Mouse (Mus musculus) G1E (cell line): ENCODE data around the gene Tyr. TPM values are rescaled to one million over a fixed set of nuclear protein-coding genes. Genes with fewer than 3 reads are reported as not detected.

Source experiments
- ATAC-seq: 2 replicates; pipeline ENCODE4 v1.8.0; 2016; ENCODE audit warnings: mild to moderate bottlenecking; ENCODE audit not compliant: insufficient number of reproducible peaks, poor library complexity, low FRiP score, severe bottlenecking; ENCODE audit errors: extremely low read depth
- DNase-seq: peaks from one replicate; pipeline ENCODE4 v3.0.0; 2012; ENCODE audit warnings: low spot score
- H3K27me3 ChIP-seq: 2 replicates; pipeline ENCODE4 v1.6.1; 2012; ENCODE audit warnings: mild to moderate bottlenecking, low read length, inconsistent platforms; ENCODE audit not compliant: insufficient read depth
- H3K36me3 ChIP-seq: replicated peaks from 2 replicates; pipeline ENCODE3; 2012; ENCODE audit warnings: mild to moderate bottlenecking, inconsistent platforms
- H3K4me1 ChIP-seq: 2 replicates; pipeline ENCODE4 v1.6.1; 2012; ENCODE audit warnings: low read depth, low read length, inconsistent platforms, mixed read lengths; ENCODE audit not compliant: insufficient read depth
- H3K4me3 ChIP-seq: 2 replicates; pipeline ENCODE4 v1.5.1; 2012; ENCODE audit warnings: low read depth, mild to moderate bottlenecking, inconsistent platforms, low read length, moderate library complexity, mixed read lengths
- H3K9me3 ChIP-seq: replicated peaks from 2 replicates; pipeline ENCODE4 v1.6.1; 2012; ENCODE audit warnings: inconsistent platforms
- CTCF ChIP-seq: IDR thresholded peaks from 2 replicates; pipeline ENCODE4 v1.5.1; 2012; ENCODE audit warnings: low read depth, low read length, inconsistent platforms, mixed read lengths
- GATA1 ChIP-seq: IDR thresholded peaks from 2 replicates; pipeline ENCODE4 v1.6.1; 2012; ENCODE audit warnings: borderline replicate concordance, low read length, inconsistent platforms, mixed read lengths
- GATA2 ChIP-seq: IDR thresholded peaks from 2 replicates; pipeline ENCODE4 v1.6.1; 2012; ENCODE audit warnings: low read depth, low read length, inconsistent platforms, borderline replicate concordance
- POLR2AphosphoS5 ChIP-seq: IDR thresholded peaks from 2 replicates; pipeline ENCODE4 v1.6.1; 2012; ENCODE audit warnings: low read depth, low read length, inconsistent platforms; ENCODE audit not compliant: insufficient replicate concordance
- TAL1 ChIP-seq: conservative IDR thresholded peaks from 2 replicates; pipeline ENCODE4 v1.6.1; 2012; ENCODE audit warnings: low read depth, low read length, inconsistent platforms, mixed read lengths
- polyA plus RNA-seq: library from polyadenylated mRNA; stranded (reverse); fragments of >175 nt; gene quantifications from 2 replicates; pipeline ENCODE4 v1.2.3, GENCODE M21; 2012
- total RNA-seq, 2 experiments: library from RNA; stranded (forward) in 1 of 2; stranded (reverse) in 1 of 2; fragments of 200-1000 nt in 1 of 2; fragments of >200 nt in 1 of 2; fragmentation: Nextera tagmentation in 1 of 2; gene quantifications; 2 replicates each; pipeline ENCODE4 v1.2.3; 2014 to 2017

Gene Tyr
- total and polyA plus RNA-seq, 3 experiments: 0.16 TPM; not detected in 2

DNA sequence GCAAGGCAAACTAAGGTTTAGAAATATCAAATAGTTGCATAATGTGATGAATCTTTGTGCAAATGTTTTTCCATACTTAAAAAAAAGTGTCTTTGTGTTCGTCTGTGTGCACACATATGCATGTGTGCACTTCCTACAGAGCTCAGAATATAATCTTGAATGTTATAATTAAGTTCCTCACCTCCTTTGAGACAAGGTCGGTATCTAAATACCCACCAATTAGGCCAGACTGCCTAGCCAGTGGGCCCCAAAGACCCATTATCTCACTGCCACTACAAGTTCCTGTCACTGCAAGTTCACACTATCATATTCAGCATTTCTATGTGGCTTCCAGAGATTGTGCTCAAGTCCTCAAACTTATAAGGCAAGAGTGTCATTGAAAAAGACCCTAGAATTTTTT, 118.4 kb downstream of the Tyr start:
- DNase-seq (no peak), ATAC-seq (no peak)
- Histone ChIP-seq H3K4me1 (no peaks in the 10 kb centered on the region), H3K9me3 (no peaks in the 10 kb centered on the region), H3K4me3 (no peak overlapping the region), H3K36me3 (no peaks in the 10 kb centered on the region), H3K27me3 (no peaks in the 10 kb centered on the region)
- TF ChIP-seq TAL1 (no peak), GATA1 (no peak), POLR2AphosphoS5 (no peak), GATA2 (no peak), CTCF (no peak)

Other genes starting within 250 kb of the Tyr start
- gene Nox4, start 247.4 kb downstream of the Tyr start, total RNA-seq (2014; fragmentation: Nextera tagmentation): not detected in 2 replicates
- gene Nox4, start 247.4 kb downstream of the Tyr start, total RNA-seq (2017): 0.11 TPM in 1 of 2 replicates, not detected in the other
- not detected in 2 replicates for gene Nox4, start 247.4 kb downstream of the Tyr start, polyA plus RNA-seq
- 0.23 TPM in 1 of 2 replicates, not detected in the other for gene Grm5, start 90.7 kb upstream of the Tyr start, total RNA-seq (2014; fragmentation: Nextera tagmentation)
- gene Grm5, start 90.7 kb upstream of the Tyr start, total RNA-seq (2017): 0.05 and 0.06 TPM in 2 replicates
- gene Grm5, start 90.7 kb upstream of the Tyr start, polyA plus RNA-seq: not detected in 2 replicates